Mouse (Mus musculus): ENCODE results near the gene Slc27a2.

DNA sequence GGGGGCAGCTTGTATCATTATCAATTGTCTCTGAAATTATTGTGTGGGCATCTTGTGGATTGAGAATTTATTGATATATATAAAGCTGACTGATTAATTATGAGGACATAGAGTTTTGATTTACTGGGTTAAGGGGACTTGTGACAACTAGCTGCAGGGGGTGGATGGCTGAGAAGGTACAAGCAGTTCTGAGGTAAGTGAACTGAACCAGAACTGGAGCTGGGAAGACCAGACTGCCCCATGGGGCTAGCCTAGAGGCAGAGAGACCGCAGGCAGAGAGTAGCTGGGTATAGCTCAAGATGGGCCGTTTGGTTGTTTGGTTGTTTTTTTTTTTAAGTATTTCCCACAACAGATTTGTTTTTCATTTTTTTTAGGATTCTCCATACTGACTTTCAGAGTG is 27.9 kb upstream of the Slc27a2 start:
- no peak for TF ChIP-seq GATA1 (IDR thresholded peaks at IDR 0.05; ENCODE audit: low read length)
- no peak for TF ChIP-seq TAL1 (IDR thresholded peaks at IDR 0.05; ENCODE audit: low read length)

All from erythroblast, embryonic 14.5 days (primary cell).